Mouse (Mus musculus) midbrain, embryonic 13.5 days (tissue): Measurements from ENCODE around the gene Prpf40b. TPM values are rescaled to one million over a fixed set of nuclear protein-coding genes. Genes with fewer than 3 reads are reported as not detected.

Experiments
- ATAC-seq: fragments of 200-750 bp; cut with Nextera tagmentation; 2 replicates; pipeline ENCODE4 v1.8.0; 2017; ENCODE audit warnings: mild to moderate bottlenecking, moderate TSS enrichment, moderate library complexity
- H3K27ac ChIP-seq: fragments of 300-500 bp; sonication (generic); 2 replicates; pipeline ENCODE4 v1.5.1; 2015; ENCODE audit warnings: inconsistent platforms, mild to moderate bottlenecking, moderate library complexity
- H3K27me3 ChIP-seq: fragments of 300-500 bp; sonication (generic); 2 replicates; pipeline ENCODE4 v1.6.1; 2015; ENCODE audit warnings: mild to moderate bottlenecking, inconsistent platforms
- H3K36me3 ChIP-seq: fragments of 300-500 bp; sonication (generic); 2 replicates; pipeline ENCODE4 v1.6.1; 2015; ENCODE audit warnings: mild to moderate bottlenecking, inconsistent platforms
- H3K4me1 ChIP-seq: fragments of 300-500 bp; sonication (generic); replicated peaks from 2 replicates; pipeline ENCODE4 v1.6.1; 2015; ENCODE audit warnings: inconsistent platforms
- H3K4me2 ChIP-seq: fragments of 300-500 bp; sonication (generic); replicated peaks from 2 replicates; pipeline ENCODE4 v1.6.1; 2015; ENCODE audit warnings: moderate library complexity, mild to moderate bottlenecking, inconsistent platforms
- H3K4me3 ChIP-seq: fragments of 300-500 bp; sonication (generic); replicated peaks from 2 replicates; pipeline ENCODE4 v1.5.1; 2015; ENCODE audit warnings: mild to moderate bottlenecking, inconsistent platforms
- H3K9ac ChIP-seq: fragments of 300-500 bp; sonication (generic); replicated peaks from 2 replicates; pipeline ENCODE4 v1.6.1; 2015; ENCODE audit warnings: mild to moderate bottlenecking, inconsistent platforms
- H3K9me3 ChIP-seq: fragments of 300-500 bp; sonication (generic); 2 replicates; pipeline ENCODE4 v1.6.1; 2016; ENCODE audit warnings: mild to moderate bottlenecking, inconsistent platforms
- WGBS: fragments of 180-500 bp; shearing (Covaris S2); methylation state at CpG from one replicate; pipeline ENCODE4 v1.1.7; 2015; 5-methylcytosine and 5-hydroxymethylcytosine counted together
- polyA plus RNA-seq: library from polyadenylated mRNA; unstranded; fragments of >200 nt; fragmentation: Nextera tagmentation; extraction: Ambion mirVana; gene quantifications from 2 replicates; pipeline ENCODE4 v1.2.1, GENCODE M21; 2015

The Prpf40b gene
- polyA plus RNA-seq, 1 experiment from 2014 or later, result 125 TPM

DNA sequence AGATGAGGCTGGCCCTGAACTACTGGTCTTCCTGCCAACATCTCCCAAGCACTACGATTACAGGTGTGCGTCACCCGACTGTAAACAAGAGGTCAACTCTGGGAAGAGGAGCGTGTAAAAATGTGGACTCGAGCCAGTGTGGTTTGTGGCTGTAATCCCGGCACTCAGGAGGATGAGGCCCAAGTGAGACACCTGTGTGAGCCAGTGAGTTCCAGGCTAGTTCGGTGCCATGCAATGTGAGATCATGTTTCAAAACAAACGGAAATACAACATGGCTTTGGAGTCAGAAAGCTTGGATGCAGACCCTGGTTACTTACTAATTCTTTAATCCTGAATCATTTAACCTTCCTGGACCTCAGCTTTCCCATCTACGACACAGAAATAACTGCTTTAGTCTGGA lies 64.1 kb downstream of the Prpf40b start:
- H3K9ac ChIP-seq, result no peak overlapping the region
- no peak overlapping the region for H3K27ac ChIP-seq
- no peaks in the 10 kb centered on the region for H3K9me3 ChIP-seq
- 93% methylated on average over 9 of the region's 9 CpGs for WGBS
- H3K4me2 ChIP-seq, result no peak overlapping the region
- no peak for ATAC-seq
- H3K4me1 ChIP-seq, result peaks cover 5% of the 10 kb centered on the region; the same call in 1 of the 2 replicates
- no peaks in the 10 kb centered on the region for H3K27me3 ChIP-seq
- H3K36me3 ChIP-seq, result no peaks in the 10 kb centered on the region
- H3K4me3 ChIP-seq, result no peak overlapping the region

DNA sequence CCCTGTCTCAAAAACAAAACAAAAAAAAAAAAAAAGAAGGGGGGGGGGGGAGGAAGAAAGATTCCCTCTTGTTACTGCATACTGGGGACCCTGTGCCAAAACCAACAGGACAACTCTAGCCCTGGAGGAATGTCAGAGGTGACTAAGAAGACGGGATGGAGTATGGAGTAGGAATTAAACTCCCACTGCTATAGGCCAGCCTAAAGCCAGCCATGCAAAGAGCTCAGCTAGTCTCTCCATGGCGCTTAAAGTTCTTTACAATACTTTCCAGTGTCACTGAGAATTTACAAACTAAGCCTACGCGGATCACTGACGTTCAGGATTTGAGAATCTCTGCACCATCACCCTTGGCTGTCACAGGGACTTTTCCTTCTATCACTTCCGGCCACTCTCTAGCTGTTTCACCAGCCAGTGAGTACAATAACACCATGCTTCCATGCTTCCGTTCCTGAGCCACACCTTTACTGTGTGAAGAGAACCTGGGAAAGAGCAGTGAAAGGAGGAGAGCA lies 69.2 kb downstream of the Prpf40b start:
- Histone ChIP-seq H3K4me3 (no peak overlapping the region), H3K9ac (no peak overlapping the region), H3K36me3 (no peaks in the 10 kb centered on the region), H3K4me2 (no peak overlapping the region), H3K27me3 (0 out of 2 replicates have a peak, but pooled peaks cover 4% of the 10 kb centered on the region), H3K9me3 (no peaks in the 10 kb centered on the region), H3K4me1 (peaks cover 10% of the 10 kb centered on the region), H3K27ac (no peak overlapping the region)
- WGBS, result 61% methylated on average over 7 of the region's 7 CpGs
- ATAC-seq, result no peak

- 73% methylated on average over 8 of the region's 8 CpGs for WGBS
- ATAC-seq, result no peak
- H3K4me2 ChIP-seq, result no peak overlapping the region
- 0 out of 2 replicates have a peak, but pooled peaks cover 4% of the 10 kb centered on the region for H3K27me3 ChIP-seq
- H3K36me3 ChIP-seq, result no peaks in the 10 kb centered on the region
- H3K9ac ChIP-seq, result no peak overlapping the region
- H3K4me1 ChIP-seq, result peaks cover 15% of the 10 kb centered on the region
- no peak overlapping the region for H3K27ac ChIP-seq
- H3K9me3 ChIP-seq, result no peaks in the 10 kb centered on the region
- H3K4me3 ChIP-seq, result no peak overlapping the region
Observed at GRCm38 (mm10) chr15:99364921-99365320, 70.0 kb downstream of the Prpf40b start.

Other genes with a start within 250 kb of the Prpf40b start
- gene Prph, start 239.9 kb upstream of the Prpf40b start, polyA plus RNA-seq, result 7.5 and 8.2 TPM in 2 replicates
- 13.3 and 14.6 TPM in 2 replicates for gene Troap, start 220.5 kb upstream of the Prpf40b start, polyA plus RNA-seq
- gene C1ql4, start 207.3 kb upstream of the Prpf40b start, polyA plus RNA-seq, result 10.1 and 13.7 TPM in 2 replicates
- 1.7 and 1.8 TPM in 2 replicates for gene Dnajc22, start 201.9 kb upstream of the Prpf40b start, polyA plus RNA-seq
- 40.6 and 45.7 TPM in 2 replicates for gene Spats2, start 169.2 kb upstream of the Prpf40b start, polyA plus RNA-seq
- 0.19 and 0.61 TPM in 2 replicates for gene Kcnh3, start 70.2 kb upstream of the Prpf40b start, polyA plus RNA-seq
- 218 TPM in 2 replicates for gene Mcrs1, start 43.1 kb upstream of the Prpf40b start, polyA plus RNA-seq
- 0.35 TPM in 2 replicates for gene Fam186b, start 801 bp downstream of the Prpf40b start, polyA plus RNA-seq
- gene Fmnl3, start 75.4 kb downstream of the Prpf40b start, polyA plus RNA-seq, result 8.5 and 8.7 TPM in 2 replicates
- 228 and 244 TPM in 2 replicates for gene Tmbim6, start 97.8 kb downstream of the Prpf40b start, polyA plus RNA-seq
- 12.2 and 15.6 TPM in 2 replicates for gene Nckap5l, start 162.7 kb downstream of the Prpf40b start, polyA plus RNA-seq
- gene Bcdin3d, start 179.6 kb downstream of the Prpf40b start, polyA plus RNA-seq, result 26.5 and 26.9 TPM in 2 replicates
- 9.5 and 12.1 TPM in 2 replicates for gene Faim2, start 233.1 kb downstream of the Prpf40b start, polyA plus RNA-seq